Mouse (Mus musculus): Measurements from ENCODE around the gene Rab24. TPM values are rescaled to one million over a fixed set of nuclear protein-coding genes. Genes with fewer than 3 reads are reported as not detected.

The Rab24 gene
- polyA plus RNA-seq, 1 experiment from 2014 or later: 91.7 TPM

GRCm38 (mm10) chr13:55319931-55320533 is 1.7 kb downstream of the Rab24 start, which contains the start of gene Prelid1:
Gene Prelid1 (plus strand): TSS chr13:55320500.
- H3K36me3 ChIP-seq (ENCODE audit: control insufficient read depth, insufficient read depth, low read length): peaks cover 13% of the 10 kb centered on the region

GRCm38 (mm10) chr13:55318351-55318750 is 3.4 kb downstream of the Rab24 start:
- H3K27ac ChIP-seq (ENCODE audit: low read length): no peak overlapping the region
- no peak for ATAC-seq
- H3K9me3 ChIP-seq (ENCODE audit: control insufficient read depth, low read length): no peaks in the 10 kb centered on the region
- H3K9ac ChIP-seq (ENCODE audit: low read depth, low read length): no peak overlapping the region
- no peak overlapping the region for H3K4me3 ChIP-seq (ENCODE audit: low read length)
- H3K36me3 ChIP-seq (ENCODE audit: control insufficient read depth, insufficient read depth, low read length): peaks cover 15% of the 10 kb centered on the region
- H3K27me3 ChIP-seq (replicated peaks; ENCODE audit: control insufficient read depth, insufficient read depth, low read length): no peaks in the 10 kb centered on the region
- WGBS: 83% methylated on average over 3 of the region's 3 CpGs
- no peak overlapping the region for H3K4me2 ChIP-seq (ENCODE audit: low read depth, low read length)
- peaks cover 18% of the 10 kb centered on the region for H3K4me1 ChIP-seq (ENCODE audit: control insufficient read depth, insufficient read depth, low read length)

More at GRCm38 (mm10) chr13:55319931-55320533, 1.7 kb downstream of the Rab24 start, which contains the start of gene Prelid1:
- Histone ChIP-seq H3K27me3 (replicated peaks; ENCODE audit: control insufficient read depth, insufficient read depth, low read length) (no peaks in the 10 kb centered on the region), H3K4me1 (ENCODE audit: control insufficient read depth, insufficient read depth, low read length) (peaks cover 26% of the 10 kb centered on the region), H3K4me2 (ENCODE audit: low read depth, low read length) (peak within 1 kb of the TSS; percentile 79), H3K9ac (ENCODE audit: low read depth, low read length) (peak within 1 kb of the TSS; percentile 97), H3K27ac (ENCODE audit: low read length) (peak within 1 kb of the TSS; percentile 81), H3K4me3 (ENCODE audit: low read length) (peak within 1 kb of the TSS; percentile 78), H3K9me3 (ENCODE audit: control insufficient read depth, low read length) (no peaks in the 10 kb centered on the region)
- WGBS: 74% methylated on average over 4 of the region's 4 CpGs
- no peak for ATAC-seq

GRCm38 (mm10) chr13:55314891-55315412 is 6.8 kb downstream of the Rab24 start:
- no peak overlapping the region for H3K4me2 ChIP-seq (ENCODE audit: low read depth, low read length)
- no peaks in the 10 kb centered on the region for H3K9me3 ChIP-seq (ENCODE audit: control insufficient read depth, low read length)
- H3K9ac ChIP-seq (ENCODE audit: low read depth, low read length): no peak overlapping the region
- ATAC-seq: peak; percentile 82
- peaks cover 25% of the 10 kb centered on the region for H3K36me3 ChIP-seq (ENCODE audit: control insufficient read depth, insufficient read depth, low read length)
- no peak overlapping the region for H3K4me3 ChIP-seq (ENCODE audit: low read length)
- H3K27ac ChIP-seq (ENCODE audit: low read length): peak overlapping the region; percentile 64
- peaks cover 3% of the 10 kb centered on the region; the same call in 1 of the 2 replicates for H3K4me1 ChIP-seq (ENCODE audit: control insufficient read depth, insufficient read depth, low read length)
- 75% methylated on average over 2 of the region's 2 CpGs for WGBS
- no peaks in the 10 kb centered on the region for H3K27me3 ChIP-seq (replicated peaks; ENCODE audit: control insufficient read depth, insufficient read depth, low read length)

GRCm38 (mm10) chr13:55313051-55313450 is 8.7 kb downstream of the Rab24 start:
- H3K4me2 ChIP-seq (ENCODE audit: low read depth, low read length): no peak overlapping the region
- H3K9me3 ChIP-seq (ENCODE audit: control insufficient read depth, low read length): no peaks in the 10 kb centered on the region
- peaks cover 22% of the 10 kb centered on the region for H3K36me3 ChIP-seq (ENCODE audit: control insufficient read depth, insufficient read depth, low read length)
- H3K9ac ChIP-seq (ENCODE audit: low read depth, low read length): no peak overlapping the region
- 86% methylated on average over 9 of the region's 9 CpGs for WGBS
- H3K4me3 ChIP-seq (ENCODE audit: low read length): no peak overlapping the region
- no peak for ATAC-seq
- no peak overlapping the region for H3K27ac ChIP-seq (ENCODE audit: low read length)
- H3K4me1 ChIP-seq (ENCODE audit: control insufficient read depth, insufficient read depth, low read length): no peaks in the 10 kb centered on the region
- no peaks in the 10 kb centered on the region for H3K27me3 ChIP-seq (replicated peaks; ENCODE audit: control insufficient read depth, insufficient read depth, low read length)

GRCm38 (mm10) chr13:55312028-55312630 is 9.6 kb downstream of the Rab24 start:
- H3K9ac ChIP-seq (ENCODE audit: low read depth, low read length): no peak overlapping the region
- ATAC-seq: no peak
- WGBS: 90% methylated on average over 8 of the region's 8 CpGs
- no peaks in the 10 kb centered on the region for H3K27me3 ChIP-seq (replicated peaks; ENCODE audit: control insufficient read depth, insufficient read depth, low read length)
- H3K4me3 ChIP-seq (ENCODE audit: low read length): no peak overlapping the region
- H3K4me1 ChIP-seq (ENCODE audit: control insufficient read depth, insufficient read depth, low read length): no peaks in the 10 kb centered on the region
- no peak overlapping the region for H3K27ac ChIP-seq (ENCODE audit: low read length)
- H3K4me2 ChIP-seq (ENCODE audit: low read depth, low read length): no peak overlapping the region
- H3K9me3 ChIP-seq (ENCODE audit: control insufficient read depth, low read length): no peaks in the 10 kb centered on the region
- peaks cover 26% of the 10 kb centered on the region for H3K36me3 ChIP-seq (ENCODE audit: control insufficient read depth, insufficient read depth, low read length)

GRCm38 (mm10) chr13:55300913-55301312 is 20.8 kb downstream of the Rab24 start:
- H3K4me2 ChIP-seq (ENCODE audit: low read depth, low read length): no peak overlapping the region
- no peak overlapping the region for H3K9ac ChIP-seq (ENCODE audit: low read depth, low read length)
- no peak overlapping the region for H3K27ac ChIP-seq (ENCODE audit: low read length)
- no peak for ATAC-seq
- H3K27me3 ChIP-seq (replicated peaks; ENCODE audit: control insufficient read depth, insufficient read depth, low read length): no peaks in the 10 kb centered on the region
- H3K9me3 ChIP-seq (ENCODE audit: control insufficient read depth, low read length): no peaks in the 10 kb centered on the region
- peaks cover 22% of the 10 kb centered on the region for H3K36me3 ChIP-seq (ENCODE audit: control insufficient read depth, insufficient read depth, low read length)
- WGBS: 79% methylated on average over 5 of the region's 5 CpGs
- no peak overlapping the region for H3K4me3 ChIP-seq (ENCODE audit: low read length)
- H3K4me1 ChIP-seq (ENCODE audit: control insufficient read depth, insufficient read depth, low read length): no peaks in the 10 kb centered on the region

GRCm38 (mm10) chr13:55296760-55297159 is 25.0 kb downstream of the Rab24 start:
- 95% methylated on average over 1 of the region's 1 CpGs for WGBS
- Histone ChIP-seq H3K9me3 (ENCODE audit: control insufficient read depth, low read length) (no peaks in the 10 kb centered on the region), H3K4me3 (ENCODE audit: low read length) (no peak overlapping the region)

GRCm38 (mm10) chr13:55288854-55289253 is 32.9 kb downstream of the Rab24 start:
- Histone ChIP-seq H3K9me3 (ENCODE audit: control insufficient read depth, low read length) (no peaks in the 10 kb centered on the region), H3K27me3 (replicated peaks; ENCODE audit: control insufficient read depth, insufficient read depth, low read length) (no peaks in the 10 kb centered on the region), H3K36me3 (ENCODE audit: control insufficient read depth, insufficient read depth, low read length) (peaks cover 16% of the 10 kb centered on the region), H3K4me2 (ENCODE audit: low read depth, low read length) (no peak overlapping the region), H3K27ac (ENCODE audit: low read length) (no peak overlapping the region), H3K4me3 (ENCODE audit: low read length) (no peak overlapping the region), H3K9ac (ENCODE audit: low read depth, low read length) (no peak overlapping the region), H3K4me1 (ENCODE audit: control insufficient read depth, insufficient read depth, low read length) (no peaks in the 10 kb centered on the region)
- ATAC-seq: no peak
- 77% methylated on average over 3 of the region's 3 CpGs for WGBS

More at GRCm38 (mm10) chr13:55296760-55297159, 25.0 kb downstream of the Rab24 start:
- ATAC-seq: no peak
- H3K4me2 ChIP-seq (ENCODE audit: low read depth, low read length): no peak overlapping the region
- H3K9ac ChIP-seq (ENCODE audit: low read depth, low read length): no peak overlapping the region
- no peaks in the 10 kb centered on the region for H3K27me3 ChIP-seq (replicated peaks; ENCODE audit: control insufficient read depth, insufficient read depth, low read length)
- no peak overlapping the region for H3K27ac ChIP-seq (ENCODE audit: low read length)
- H3K4me1 ChIP-seq (ENCODE audit: control insufficient read depth, insufficient read depth, low read length): no peaks in the 10 kb centered on the region
- H3K36me3 ChIP-seq (ENCODE audit: control insufficient read depth, insufficient read depth, low read length): peaks cover 14% of the 10 kb centered on the region

GRCm38 (mm10) chr13:55277646-55278045 is 44.1 kb downstream of the Rab24 start:
- Histone ChIP-seq H3K27ac (ENCODE audit: low read length) (no peak overlapping the region), H3K4me2 (ENCODE audit: low read depth, low read length) (no peak overlapping the region), H3K4me3 (ENCODE audit: low read length) (no peak overlapping the region), H3K4me1 (ENCODE audit: control insufficient read depth, insufficient read depth, low read length) (no peaks in the 10 kb centered on the region), H3K9ac (ENCODE audit: low read depth, low read length) (no peak overlapping the region), H3K9me3 (ENCODE audit: control insufficient read depth, low read length) (no peaks in the 10 kb centered on the region), H3K27me3 (replicated peaks; ENCODE audit: control insufficient read depth, insufficient read depth, low read length) (no peaks in the 10 kb centered on the region), H3K36me3 (ENCODE audit: control insufficient read depth, insufficient read depth, low read length) (peaks cover 6% of the 10 kb centered on the region; the same call in 1 of the 2 replicates)
- WGBS: 80% methylated on average over 5 of the region's 5 CpGs
- ATAC-seq: no peak
